Mouse (Mus musculus): Measurements from ENCODE around the gene Samd4b.

GRCm38 (mm10) chr7:28605951-28606350 is 8.0 kb upstream of the Samd4b start:
- TF ChIP-seq CTCF (IDR thresholded peaks at IDR 0.05; ENCODE audit: borderline replicate concordance, extremely low read depth, insufficient read depth, insufficient read length) (no peak), POLR2A (IDR thresholded peaks at IDR 0.05; ENCODE audit: borderline replicate concordance, extremely low read depth, insufficient read depth, insufficient read length, poor library complexity, severe bottlenecking) (no peak)

Measured in brain, embryonic 14.5 days (tissue).